Mouse (Mus musculus) hindbrain, postnatal 0 days (tissue): ENCODE data around the gene Scml4. TPM values are rescaled to one million over a fixed set of nuclear protein-coding genes. Genes with fewer than 3 reads are reported as not detected.
A peak's percentile ranks its signal among the peaks of the same experiment; 100 is the strongest.

Experiments
- ATAC-seq: fragments of 200-750 bp; cut with Nextera tagmentation; 2 replicates; pipeline ENCODE4 v1.8.0; 2017; ENCODE audit warnings: mild to moderate bottlenecking, moderate TSS enrichment, moderate library complexity
- DNase-seq: peaks from one replicate; pipeline ENCODE4 v3.0.0-alpha.2; 2015; ENCODE audit warnings: low spot score
- H3K27ac ChIP-seq: fragments of 300-500 bp; sonication (generic); 2 replicates; pipeline ENCODE4 v1.5.1; 2014; ENCODE audit warnings: mild to moderate bottlenecking
- H3K27me3 ChIP-seq: fragments of 300-500 bp; sonication (generic); 2 replicates; pipeline ENCODE4 v1.6.1; 2014; ENCODE audit warnings: low read length, mixed read lengths; ENCODE audit not compliant: insufficient read depth
- H3K36me3 ChIP-seq: fragments of 300-500 bp; sonication (generic); 2 replicates; pipeline ENCODE4 v1.6.1; 2014; ENCODE audit warnings: low read length, mixed read lengths; ENCODE audit not compliant: insufficient read depth
- H3K4me1 ChIP-seq: fragments of 300-500 bp; sonication (generic); 2 replicates; pipeline ENCODE4 v1.6.1; 2014; ENCODE audit warnings: antibody characterized with exemption, low read length, mixed read lengths; ENCODE audit not compliant: insufficient read depth
- H3K4me2 ChIP-seq: fragments of 300-500 bp; sonication (generic); 2 replicates; pipeline ENCODE4 v1.6.1; 2014; ENCODE audit warnings: low read depth, mild to moderate bottlenecking, low read length, moderate library complexity, mixed read lengths
- H3K4me3 ChIP-seq: fragments of 300-500 bp; sonication (generic); 2 replicates; pipeline ENCODE4 v1.5.1; 2014; ENCODE audit warnings: low read length
- H3K9ac ChIP-seq: fragments of 300-500 bp; sonication (generic); replicated peaks from 2 replicates; pipeline ENCODE4 v1.6.1; 2014; ENCODE audit warnings: mild to moderate bottlenecking, low read length, moderate library complexity, mixed read lengths
- H3K9me3 ChIP-seq: fragments of 300-500 bp; sonication (generic); 2 replicates; pipeline ENCODE4 v1.6.1; 2016; ENCODE audit warnings: low read length, mixed read lengths
- CTCF ChIP-seq: IDR thresholded peaks from 2 replicates; pipeline ENCODE4 v1.5.1; 2016; ENCODE audit warnings: antibody characterized with exemption, control low read depth, low read depth
- WGBS: fragments of 180-500 bp; shearing (Covaris S2); extraction: QIAGEN DNeasy Blood & Tissue Kit; methylation state at CpG from one replicate; pipeline ENCODE4 v1.1.7; 2014; 5-methylcytosine and 5-hydroxymethylcytosine counted together
- polyA plus RNA-seq: library from polyadenylated mRNA; unstranded; fragments of >200 nt; fragmentation: Nextera tagmentation; extraction: Ambion mirVana; gene quantifications from 2 replicates; pipeline ENCODE4 v1.2.1, GENCODE M21; 2015
- total RNA-seq: library from RNA; depleted of rRNA; stranded (reverse); fragments of >200 nt; gene quantifications from 2 replicates; pipeline ENCODE4 v1.2.3, GENCODE M21; 2014

Scml4 gene
- total and polyA plus RNA-seq, 2 experiments from 2014 or later, result 7.0 to 16.4 TPM

- H3K4me2 ChIP-seq, result peak overlapping the region; percentile 45
- no peak for ATAC-seq
- H3K4me3 ChIP-seq, result peak overlapping the region; percentile 14; the same call in 1 of the 2 replicates
- 19% methylated on average over 13 of the region's 13 CpGs for WGBS
- H3K27ac ChIP-seq, result no peak overlapping the region
- H3K4me1 ChIP-seq, result no peaks in the 10 kb centered on the region
- no peaks in the 10 kb centered on the region for H3K9me3 ChIP-seq
- DNase-seq, result no peak
- no peaks in the 10 kb centered on the region for H3K36me3 ChIP-seq
- H3K27me3 ChIP-seq, result no peaks in the 10 kb centered on the region
- TF ChIP-seq CTCF, result no peak
- 0 out of 2 replicates have a peak overlapping the region, but pooled peaks have one; percentile 3 for H3K9ac ChIP-seq
Measured at GRCm38 (mm10) chr10:43002066-43002678, 142.0 kb downstream of the Scml4 start.

- H3K27me3 ChIP-seq, result no peaks in the 10 kb centered on the region
- H3K4me3 ChIP-seq, result peak overlapping the region; percentile 14
- H3K4me1 ChIP-seq, result no peaks in the 10 kb centered on the region
- 22% methylated on average over 25 of the region's 25 CpGs for WGBS
- no peak for DNase-seq
- no peaks in the 10 kb centered on the region for H3K9me3 ChIP-seq
- peak overlapping the region; percentile 45 for H3K4me2 ChIP-seq
- no peak for ATAC-seq
- TF ChIP-seq CTCF, result no peak
- no peak overlapping the region for H3K27ac ChIP-seq
- no peaks in the 10 kb centered on the region for H3K36me3 ChIP-seq
- 0 out of 2 replicates have a peak overlapping the region, but pooled peaks have one; percentile 3 for H3K9ac ChIP-seq
Measured at GRCm38 (mm10) chr10:43002721-43003465, 142.7 kb downstream of the Scml4 start.

GRCm38 (mm10) chr10:43003466-43003757 lies 143.2 kb downstream of the Scml4 start:
- TF ChIP-seq CTCF, result no peak
- H3K4me2 ChIP-seq, result no peak overlapping the region
- WGBS, result 67% methylated on average over 5 of the region's 5 CpGs

GRCm38 (mm10) chr10:43004174-43004734 lies 144.1 kb downstream of the Scml4 start:
- H3K4me1 ChIP-seq, result no peaks in the 10 kb centered on the region
- TF ChIP-seq CTCF, result peak; percentile 23; the same call in 1 of the 2 replicates
- ATAC-seq, result peak; percentile 7; the same call in 1 of the 2 replicates
- no peak overlapping the region for H3K27ac ChIP-seq
- 89% methylated on average over 16 of the region's 16 CpGs for WGBS
- H3K36me3 ChIP-seq, result no peaks in the 10 kb centered on the region
- no peak for DNase-seq
- H3K4me3 ChIP-seq, result no peak overlapping the region
- no peak overlapping the region for H3K4me2 ChIP-seq
- H3K9me3 ChIP-seq, result no peaks in the 10 kb centered on the region
- H3K9ac ChIP-seq, result no peak overlapping the region
- no peaks in the 10 kb centered on the region for H3K27me3 ChIP-seq

More at GRCm38 (mm10) chr10:43003466-43003757, 143.2 kb downstream of the Scml4 start:
- DNase-seq (no peak), ATAC-seq (no peak)
- Histone ChIP-seq H3K27me3 (no peaks in the 10 kb centered on the region), H3K27ac (no peak overlapping the region), H3K4me1 (no peaks in the 10 kb centered on the region), H3K4me3 (no peak overlapping the region), H3K9me3 (no peaks in the 10 kb centered on the region), H3K9ac (no peak overlapping the region), H3K36me3 (no peaks in the 10 kb centered on the region)

GRCm38 (mm10) chr10:43005031-43005430 lies 144.9 kb downstream of the Scml4 start:
- Histone ChIP-seq H3K4me3 (no peak overlapping the region), H3K36me3 (no peaks in the 10 kb centered on the region), H3K27ac (no peak overlapping the region), H3K27me3 (no peaks in the 10 kb centered on the region), H3K4me1 (no peaks in the 10 kb centered on the region), H3K9me3 (no peaks in the 10 kb centered on the region), H3K9ac (no peak overlapping the region), H3K4me2 (no peak overlapping the region)
- WGBS, result 82% methylated on average over 4 of the region's 4 CpGs
- ATAC-seq (no peak), DNase-seq (no peak)
- no peak for TF ChIP-seq CTCF

GRCm38 (mm10) chr10:43005677-43006076 lies 145.5 kb downstream of the Scml4 start:
- Histone ChIP-seq H3K27me3 (no peaks in the 10 kb centered on the region), H3K27ac (no peak overlapping the region), H3K4me2 (no peak overlapping the region), H3K36me3 (no peaks in the 10 kb centered on the region), H3K4me3 (no peak overlapping the region), H3K9ac (no peak overlapping the region), H3K4me1 (no peaks in the 10 kb centered on the region), H3K9me3 (no peaks in the 10 kb centered on the region)
- TF ChIP-seq CTCF, result no peak
- DNase-seq (no peak), ATAC-seq (no peak)
- WGBS, result 84% methylated on average over 7 of the region's 7 CpGs
